8 mouse cellular contexts compared by ENCODE assay signal in the genomic region with DNA sequence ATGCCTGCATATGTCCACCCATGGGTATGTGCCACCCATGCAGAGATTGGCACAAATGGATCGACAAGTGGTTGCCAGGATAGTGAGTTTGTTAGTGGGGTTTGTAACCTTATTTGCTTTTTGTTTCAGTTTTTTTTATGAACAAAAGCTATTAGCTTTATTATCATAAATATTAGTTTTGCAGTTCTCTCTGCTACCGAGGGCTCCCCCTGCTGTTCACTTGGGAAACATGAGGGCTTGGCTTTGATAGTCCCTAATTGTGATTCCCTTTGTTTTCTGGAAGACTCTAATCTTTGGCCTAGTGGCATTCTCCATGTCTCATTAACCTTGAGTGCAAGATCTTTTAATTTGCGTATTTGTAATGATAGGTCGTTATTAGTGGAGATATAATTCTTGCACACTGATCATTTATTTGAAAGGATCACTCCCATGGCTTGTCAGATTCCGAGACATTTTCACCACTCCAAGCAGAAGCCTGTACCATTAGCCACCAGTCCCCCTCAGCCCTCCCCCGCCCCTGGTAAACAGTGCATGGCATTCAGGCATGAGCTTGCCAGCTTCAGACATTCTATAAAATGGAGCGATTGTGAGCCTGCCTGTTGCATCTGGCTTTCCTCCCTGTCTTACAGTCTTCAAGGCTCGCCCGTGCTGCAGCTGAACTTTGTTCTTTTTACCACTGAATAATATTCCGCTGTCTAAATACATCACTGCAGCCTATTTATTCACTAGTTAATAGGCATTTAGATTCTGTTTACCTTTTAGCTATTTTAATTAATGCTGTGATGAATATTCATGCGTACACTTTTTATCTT.
DNase-seq lines count a peak whose midpoint lies in the region; ATAC-seq and TF ChIP-seq lines count a peak whose summit lies in the region.

No protein-coding gene starts in this region.

- H3K27ac ChIP-seq in ES-E14 (ENCODE audit: insufficient read depth, low read depth, low read length, poor library complexity, severe bottlenecking): no peak overlapping the region
- no peak overlapping the region for H3K27ac ChIP-seq in cerebellum, adult 2 months (ENCODE audit: insufficient read depth, low read length)
- H3K27ac ChIP-seq in lung, postnatal 0 days (ENCODE audit: low read length): no peak overlapping the region

- H3K9ac ChIP-seq in ES-E14 (ENCODE audit: insufficient read depth, low read depth, low read length, poor library complexity, severe bottlenecking): no peak overlapping the region
- no peak overlapping the region for H3K9ac ChIP-seq in lung, postnatal 0 days (replicated peaks; ENCODE audit: low read depth)

- no peak overlapping the region for H3K4me3 ChIP-seq in ES-E14 (ENCODE audit: insufficient read depth in 1 of 2, low read depth in 1 of 2, low read length in 2 of 2, poor library complexity in 1 of 2, severe bottlenecking in 1 of 2)
- no peak overlapping the region for H3K4me3 ChIP-seq in cerebellum, adult 2 months (replicated peaks; ENCODE audit: insufficient read depth, low read depth, low read length)
- no peak overlapping the region for H3K4me3 ChIP-seq in lung, postnatal 0 days (ENCODE audit: low read depth, low read length)

- H3K4me1 ChIP-seq in ES-E14 (ENCODE audit: control insufficient read depth in 2 of 2, insufficient read depth in 2 of 2, low read length in 2 of 2, poor library complexity in 1 of 2): 0 out of 4 replicates have a peak, but pooled peaks cover 2% of the 10 kb centered on the region in 2 experiments
- no peaks in the 10 kb centered on the region for H3K4me1 ChIP-seq in cerebellum, adult 2 months (ENCODE audit: control insufficient read depth, insufficient read depth, low read length)
- H3K4me1 ChIP-seq in lung, postnatal 0 days (ENCODE audit: insufficient read depth, low read depth, low read length): no peaks in the 10 kb centered on the region

- H3K4me2 ChIP-seq in lung, postnatal 0 days (replicated peaks; ENCODE audit: low read depth, low read length): no peak overlapping the region

- in situ Hi-C loops in ES-E14 (cut with MboI; ENCODE audit: low sequenced_read_pairs in 2 of 2, unreplicated experiment in 2 of 2): no loop called here

- ATAC-seq in lung, postnatal 0 days: no peak

- no peak for TF ChIP-seq EP300 in lung, postnatal 0 days (IDR thresholded peaks at IDR 0.05)

- H3K9me3 ChIP-seq in ES-E14 (ENCODE audit: control insufficient read depth, insufficient read depth, low read depth, low read length): no peaks in the 10 kb centered on the region
- H3K9me3 ChIP-seq in lung, postnatal 0 days (ENCODE audit: low read length): no peaks in the 10 kb centered on the region

- DNase-seq in 3T3-L1 (ENCODE audit: low read depth, low spot score): peak; percentile 77
- DNase-seq in ES-E14 (ENCODE audit: low read depth, low spot score): peak; percentile 36
- DNase-seq in cerebellum, adult 2 months: peak; percentile 35 to 51
- peak; percentile 53 to 61 for DNase-seq in frontal cortex, postnatal 25 days (ENCODE audit: low spot score in 2 of 2)
- DNase-seq in kidney, postnatal 4 days: peak; percentile 82 to 85
- DNase-seq in lung, postnatal 0 days (ENCODE audit: low spot score): peak; percentile 73
- peak; percentile 81 for DNase-seq in retina, embryonic 14.5 days (ENCODE audit: low spot score)
- peak; percentile 33 to 68 for DNase-seq in urinary bladder, postnatal 4 days (ENCODE audit: low spot score in 2 of 2)

- no peaks in the 10 kb centered on the region for H3K36me3 ChIP-seq in ES-E14 (ENCODE audit: control insufficient read depth, insufficient read depth, low read length, poor library complexity, severe bottlenecking)
- H3K36me3 ChIP-seq in lung, postnatal 0 days (ENCODE audit: insufficient read depth, low read length): no peaks in the 10 kb centered on the region

- 53% methylated on average over 11 of the region's 11 CpGs for WGBS in cerebellum, adult 2 months
- WGBS in lung, postnatal 0 days: 65% methylated on average over 11 of the region's 11 CpGs

- peak; percentile 56; the same call in 1 of the 2 replicates for TF ChIP-seq CTCF in cerebellum, adult 2 months (IDR thresholded peaks at IDR 0.05; ENCODE audit: borderline replicate concordance, insufficient read depth, low read depth, low read length)
- TF ChIP-seq CTCF in lung, postnatal 0 days (IDR thresholded peaks at IDR 0.05): peak; percentile 81

- H3K27me3 ChIP-seq in cerebellum, adult 2 months (ENCODE audit: control insufficient read depth, insufficient read depth, low read length): no peaks in the 10 kb centered on the region
- H3K27me3 ChIP-seq in lung, postnatal 0 days (replicated peaks; ENCODE audit: insufficient read depth, low read length): no peaks in the 10 kb centered on the region

- TF ChIP-seq POLR2A in cerebellum, adult 2 months (IDR thresholded peaks at IDR 0.05; ENCODE audit: borderline replicate concordance, insufficient read depth, low read length): no peak

TF ChIP-seq in ES-E14, 5 proteins besides CTCF, POLR2A, EP300 and RAD21:
- TF ChIP-seq HCFC1 (IDR thresholded peaks at IDR 0.05; ENCODE audit: borderline replicate concordance, insufficient read depth, low read length): no peak
- TF ChIP-seq CHD2 (IDR thresholded peaks at IDR 0.05; ENCODE audit: low read depth, low read length): no peak
- no peak for TF ChIP-seq MAFK (IDR thresholded peaks at IDR 0.05; ENCODE audit: insufficient read depth, low read depth, low read length)
- peak; percentile 42; the same call in 1 of the 2 replicates for TF ChIP-seq ZC3H11A (IDR thresholded peaks at IDR 0.05; ENCODE audit: borderline replicate concordance, low read depth, low read length)
- no peak for TF ChIP-seq ZNF384 (IDR thresholded peaks at IDR 0.05; ENCODE audit: low read depth, low read length)
